Mouse (Mus musculus) hindbrain, embryonic 15.5 days (tissue): ENCODE data around the gene Mt3. TPM values are rescaled to one million over a fixed set of nuclear protein-coding genes. Genes with fewer than 3 reads are reported as not detected.

ENCODE experiments used
- ATAC-seq: fragments of 200-750 bp; cut with Nextera tagmentation; 2 replicates; pipeline ENCODE4 v1.8.0; 2017; ENCODE audit warnings: low read depth, moderate number of reproducible peaks, moderate TSS enrichment; ENCODE audit not compliant: low FRiP score
- H3K27ac ChIP-seq: fragments of 300-500 bp; sonication (generic); replicated peaks from 2 replicates; pipeline ENCODE4 v1.5.1; 2015; ENCODE audit warnings: mild to moderate bottlenecking, inconsistent platforms
- H3K27me3 ChIP-seq: fragments of 300-500 bp; sonication (generic); 2 replicates; pipeline ENCODE4 v1.6.1; 2015; ENCODE audit warnings: control low read depth, inconsistent platforms
- H3K36me3 ChIP-seq: fragments of 300-500 bp; sonication (generic); 2 replicates; pipeline ENCODE4 v1.6.1; 2015; ENCODE audit warnings: control low read depth, inconsistent platforms
- H3K4me1 ChIP-seq: fragments of 300-500 bp; sonication (generic); replicated peaks from 2 replicates; pipeline ENCODE4 v1.6.1; 2015; ENCODE audit warnings: control low read depth, inconsistent platforms
- H3K4me2 ChIP-seq: fragments of 300-500 bp; sonication (generic); 2 replicates; pipeline ENCODE4 v1.6.1; 2015; ENCODE audit warnings: moderate library complexity, mild to moderate bottlenecking, inconsistent platforms
- H3K4me3 ChIP-seq: fragments of 300-500 bp; sonication (generic); 2 replicates; pipeline ENCODE4 v1.5.1; 2015; ENCODE audit warnings: mild to moderate bottlenecking, inconsistent platforms
- H3K9ac ChIP-seq: fragments of 300-500 bp; sonication (generic); 2 replicates; pipeline ENCODE4 v1.6.1; 2015; ENCODE audit warnings: inconsistent platforms
- H3K9me3 ChIP-seq: fragments of 300-500 bp; sonication (generic); 2 replicates; pipeline ENCODE4 v1.6.1; 2016; ENCODE audit warnings: control low read depth, inconsistent platforms
- WGBS: fragments of 180-500 bp; shearing (Covaris S2); methylation state at CpG from one replicate; pipeline ENCODE4 v1.1.7; 2015; 5-methylcytosine and 5-hydroxymethylcytosine counted together
- polyA plus RNA-seq: library from polyadenylated mRNA; unstranded; fragments of >200 nt; fragmentation: Nextera tagmentation; extraction: Ambion mirVana; gene quantifications from 2 replicates; pipeline ENCODE4 v1.2.1, GENCODE M21; 2015

The Mt3 gene
- polyA plus RNA-seq, 1 experiment from 2014 or later = 230 TPM

DNA sequence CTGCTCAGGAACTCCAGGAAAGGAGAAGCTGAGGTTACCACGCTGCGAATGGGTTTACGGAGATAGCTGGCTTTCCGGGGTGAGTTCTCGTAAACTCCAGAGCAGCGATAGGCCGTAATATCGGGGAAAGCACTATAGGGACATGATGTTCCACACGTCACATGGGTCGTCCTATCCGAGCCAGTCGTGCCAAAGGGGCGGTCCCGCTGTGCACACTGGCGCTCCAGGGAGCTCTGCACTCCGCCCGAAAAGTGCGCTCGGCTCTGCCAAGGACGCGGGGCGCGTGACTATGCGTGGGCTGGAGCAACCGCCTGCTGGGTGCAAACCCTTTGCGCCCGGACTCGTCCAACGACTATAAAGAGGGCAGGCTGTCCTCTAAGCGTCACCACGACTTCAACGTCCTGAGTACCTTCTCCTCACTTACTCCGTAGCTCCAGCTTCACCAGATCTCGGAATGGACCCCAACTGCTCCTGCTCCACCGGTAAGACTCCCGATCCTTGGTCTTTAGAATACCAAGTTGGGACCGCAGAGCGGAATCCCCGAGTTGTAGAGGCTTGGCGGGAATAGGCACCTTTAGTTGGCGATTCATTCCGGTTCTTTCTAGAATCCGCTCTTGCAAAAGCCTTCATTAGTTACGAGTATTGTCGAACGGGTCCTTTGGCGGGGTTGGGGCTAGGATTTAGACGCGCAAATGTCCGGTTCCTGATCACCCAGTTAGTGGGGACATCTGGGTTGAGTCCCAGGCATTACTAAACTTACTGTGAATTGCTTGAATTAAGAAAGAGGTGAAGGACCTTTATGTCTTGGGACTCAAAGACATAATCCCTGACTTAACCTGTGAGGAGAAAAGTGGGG, 26.7 kb downstream of the Mt3 start, which contains the start of gene Mt1:
Mt1 (plus strand) TSS at position 226 of the 856 bp plus-strand sequence.
- WGBS = under 1% methylated on average over 50 of the region's 50 CpGs
- H3K9ac ChIP-seq = peak within 1 kb of the TSS; percentile 34
- no peaks in the 10 kb centered on the region for H3K36me3 ChIP-seq
- H3K4me1 ChIP-seq = peaks cover 26% of the 10 kb centered on the region
- H3K4me2 ChIP-seq = peak within 1 kb of the TSS; percentile 96
- no peak within 1 kb of the TSS for H3K27ac ChIP-seq
- peak; percentile 81 for ATAC-seq
- H3K27me3 ChIP-seq = peaks cover 90% of the 10 kb centered on the region
- H3K9me3 ChIP-seq = no peaks in the 10 kb centered on the region
- H3K4me3 ChIP-seq = peak within 1 kb of the TSS; percentile 45

DNA sequence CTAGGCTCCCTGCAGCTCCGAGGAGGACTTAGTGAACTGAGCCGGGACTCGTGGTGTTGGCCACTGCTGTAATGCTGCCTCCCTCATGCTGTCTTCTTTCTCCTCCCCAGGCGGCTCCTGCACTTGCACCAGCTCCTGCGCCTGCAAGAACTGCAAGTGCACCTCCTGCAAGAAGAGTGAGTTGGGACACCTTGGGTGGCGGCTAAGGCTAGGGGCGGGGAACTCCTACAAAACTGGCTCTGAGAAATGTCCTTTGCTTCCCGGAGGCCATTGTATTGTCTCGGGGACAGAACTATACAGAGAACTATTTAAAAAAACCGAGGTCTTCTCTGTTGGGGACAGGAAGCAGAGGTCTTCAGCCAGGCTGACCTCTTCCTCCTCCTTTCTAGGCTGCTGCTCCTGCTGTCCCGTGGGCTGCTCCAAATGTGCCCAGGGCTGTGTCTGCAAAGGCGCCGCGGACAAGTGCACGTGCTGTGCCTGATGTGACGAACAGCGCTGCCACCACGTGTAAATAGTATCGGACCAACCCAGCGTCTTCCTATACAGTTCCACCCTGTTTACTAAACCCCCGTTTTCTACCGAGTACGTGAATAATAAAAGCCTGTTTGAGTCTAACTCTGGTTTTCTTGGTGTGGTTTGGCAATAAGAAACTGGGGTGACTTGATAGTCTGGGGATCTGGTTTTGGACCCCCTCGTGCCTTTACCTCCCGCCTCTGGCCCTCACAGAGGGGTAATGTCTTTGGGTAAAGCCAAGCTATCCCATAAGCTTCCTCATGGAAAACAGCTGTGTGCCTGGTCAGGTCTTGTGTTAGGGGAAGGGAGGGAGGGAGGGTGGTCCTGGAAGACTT, 27.5 kb downstream of the Mt3 start:
- Histone ChIP-seq H3K4me1 (peaks cover 26% of the 10 kb centered on the region), H3K9ac (peak overlapping the region; percentile 34), H3K4me3 (peak overlapping the region; percentile 45), H3K4me2 (peak overlapping the region; percentile 96), H3K9me3 (no peaks in the 10 kb centered on the region), H3K27me3 (peaks cover 88% of the 10 kb centered on the region), H3K27ac (no peak overlapping the region), H3K36me3 (no peaks in the 10 kb centered on the region)
- WGBS = 2% methylated on average over 25 of the region's 25 CpGs
- ATAC-seq = no peak

DNA sequence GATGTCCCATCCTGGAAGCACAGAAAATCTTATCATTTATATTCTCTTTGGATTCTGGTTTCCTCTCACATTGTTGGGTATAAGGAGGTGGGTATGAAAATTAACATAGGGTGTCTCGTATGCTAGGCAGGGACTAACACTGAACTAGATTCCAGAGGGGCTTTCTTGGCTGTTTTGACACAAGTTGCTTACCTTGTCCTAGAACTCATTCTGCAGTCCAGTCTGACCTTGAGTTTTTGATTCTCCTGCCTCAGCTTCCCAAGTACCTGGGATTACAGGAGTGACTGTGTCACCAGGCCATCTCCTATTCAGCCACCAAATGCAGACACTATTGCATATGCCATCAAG, 28.1 kb downstream of the Mt3 start:
- Histone ChIP-seq H3K4me3 (no peak overlapping the region), H3K27me3 (peaks cover 86% of the 10 kb centered on the region), H3K4me2 (peak overlapping the region; percentile 96; the same call in 1 of the 2 replicates), H3K4me1 (peaks cover 26% of the 10 kb centered on the region), H3K9me3 (no peaks in the 10 kb centered on the region), H3K9ac (no peak overlapping the region), H3K27ac (no peak overlapping the region), H3K36me3 (no peaks in the 10 kb centered on the region)
- ATAC-seq = no peak
- 90% methylated on average over 1 of the region's 1 CpGs for WGBS

- peaks cover 85% of the 10 kb centered on the region for H3K27me3 ChIP-seq
- no peak overlapping the region for H3K9ac ChIP-seq
- no peaks in the 10 kb centered on the region for H3K9me3 ChIP-seq
- no peak overlapping the region for H3K4me3 ChIP-seq
- peaks cover 36% of the 10 kb centered on the region for H3K4me1 ChIP-seq
- 0 out of 2 replicates have a peak overlapping the region, but pooled peaks have one; percentile 48 for H3K4me2 ChIP-seq
- 67% methylated on average over 13 of the region's 13 CpGs for WGBS
- no peak for ATAC-seq
- H3K27ac ChIP-seq = no peak overlapping the region
- H3K36me3 ChIP-seq = no peaks in the 10 kb centered on the region
Observed at GRCm38 (mm10) chr8:94182055-94182929, 29.9 kb downstream of the Mt3 start.

DNA sequence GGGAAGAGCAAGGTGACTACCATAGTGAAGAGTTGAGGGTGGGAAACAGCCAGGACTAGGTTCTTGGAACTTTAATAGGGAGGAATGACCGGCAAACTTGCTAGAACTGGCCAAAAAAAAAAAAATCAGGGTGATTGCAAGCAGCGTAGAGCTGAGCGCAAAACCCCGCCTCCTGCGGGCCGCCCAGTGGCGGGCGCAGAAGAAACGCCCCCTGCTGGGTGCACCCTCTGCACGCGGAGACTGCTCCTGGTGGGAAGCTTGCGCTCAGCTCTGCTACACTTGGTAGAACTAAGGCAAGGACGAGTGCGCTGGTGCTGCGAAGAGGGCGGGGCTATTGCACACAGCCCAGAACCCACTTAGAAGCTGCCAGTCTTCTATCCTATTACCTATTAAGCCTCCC, 30.7 kb downstream of the Mt3 start:
- peak; percentile 47; the same call in 1 of the 2 replicates for ATAC-seq
- peak overlapping the region; percentile 23 for H3K4me3 ChIP-seq
- 0% methylated on average over 16 of the region's 16 CpGs for WGBS
- H3K4me2 ChIP-seq = peak overlapping the region; percentile 48
- peaks cover 82% of the 10 kb centered on the region for H3K27me3 ChIP-seq
- no peaks in the 10 kb centered on the region for H3K9me3 ChIP-seq
- no peak overlapping the region for H3K9ac ChIP-seq
- no peaks in the 10 kb centered on the region for H3K36me3 ChIP-seq
- H3K4me1 ChIP-seq = peaks cover 39% of the 10 kb centered on the region
- no peak overlapping the region for H3K27ac ChIP-seq

- ATAC-seq = no peak
- WGBS = 31% methylated on average over 12 of the region's 12 CpGs
- Histone ChIP-seq H3K4me1 (peaks cover 29% of the 10 kb centered on the region), H3K9ac (no peak overlapping the region), H3K27ac (no peak overlapping the region), H3K4me3 (no peak overlapping the region), H3K9me3 (no peaks in the 10 kb centered on the region), H3K27me3 (peaks cover 73% of the 10 kb centered on the region), H3K4me2 (no peak overlapping the region), H3K36me3 (no peaks in the 10 kb centered on the region)
Observed at GRCm38 (mm10) chr8:94184357-94184843, 32.0 kb downstream of the Mt3 start.

DNA sequence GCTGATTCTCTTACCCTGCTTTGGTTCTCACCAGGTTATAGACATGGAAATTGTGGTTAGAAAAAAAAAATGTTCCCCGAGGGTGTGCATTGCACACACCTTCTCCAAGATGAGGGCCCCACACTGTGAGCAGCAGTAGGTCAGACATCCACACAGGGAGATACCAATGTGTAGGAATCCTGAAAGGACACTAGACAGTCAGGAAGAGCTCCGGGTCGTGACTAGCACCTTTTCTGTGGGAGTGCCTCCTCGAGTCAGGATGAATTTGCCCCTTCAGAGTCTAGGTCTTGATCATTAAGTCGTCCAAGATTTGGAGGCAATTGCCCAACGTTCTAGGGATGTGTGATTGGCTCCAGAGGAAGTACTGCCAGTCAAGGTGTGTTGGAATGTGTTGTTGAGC, 33.4 kb downstream of the Mt3 start:
- Histone ChIP-seq H3K4me2 (no peak overlapping the region), H3K9ac (no peak overlapping the region), H3K4me3 (no peak overlapping the region), H3K27me3 (peaks cover 62% of the 10 kb centered on the region), H3K27ac (no peak overlapping the region), H3K4me1 (peaks cover 20% of the 10 kb centered on the region), H3K9me3 (no peaks in the 10 kb centered on the region), H3K36me3 (no peaks in the 10 kb centered on the region)
- 67% methylated on average over 6 of the region's 6 CpGs for WGBS
- ATAC-seq = no peak

- Histone ChIP-seq H3K9ac (no peak overlapping the region), H3K4me1 (peaks cover 23% of the 10 kb centered on the region), H3K4me3 (no peak overlapping the region), H3K9me3 (no peaks in the 10 kb centered on the region), H3K4me2 (peak overlapping the region; percentile 44), H3K36me3 (no peaks in the 10 kb centered on the region), H3K27ac (no peak overlapping the region), H3K27me3 (peaks cover 59% of the 10 kb centered on the region)
- 7% methylated on average over 17 of the region's 17 CpGs for WGBS
- ATAC-seq = peak; percentile 54; the same call in 1 of the 2 replicates
Observed at GRCm38 (mm10) chr8:94186542-94186941, 34.1 kb downstream of the Mt3 start.

- H3K4me2 ChIP-seq = 0 out of 2 replicates have a peak overlapping the region, but pooled peaks have one; percentile 12
- no peak for ATAC-seq
Observed at GRCm38 (mm10) chr8:94187290-94188002, 35.0 kb downstream of the Mt3 start.

GRCm38 (mm10) chr8:94189275-94190031, 37.0 kb downstream of the Mt3 start:
- Histone ChIP-seq H3K36me3 (no peaks in the 10 kb centered on the region), H3K9ac (no peak overlapping the region), H3K4me2 (no peak overlapping the region), H3K9me3 (no peaks in the 10 kb centered on the region), H3K4me3 (no peak overlapping the region), H3K4me1 (peaks cover 15% of the 10 kb centered on the region), H3K27ac (peak overlapping the region; percentile 47), H3K27me3 (peaks cover 30% of the 10 kb centered on the region)
- 49% methylated on average over 13 of the region's 13 CpGs for WGBS
- peak; percentile 73 for ATAC-seq

More at GRCm38 (mm10) chr8:94187290-94188002, 35.0 kb downstream of the Mt3 start:
- 35% methylated on average over 21 of the region's 21 CpGs for WGBS
- Histone ChIP-seq H3K4me1 (peaks cover 23% of the 10 kb centered on the region), H3K27me3 (peaks cover 50% of the 10 kb centered on the region), H3K9me3 (no peaks in the 10 kb centered on the region), H3K4me3 (no peak overlapping the region), H3K9ac (no peak overlapping the region), H3K36me3 (no peaks in the 10 kb centered on the region), H3K27ac (no peak overlapping the region)
